Mouse (Mus musculus): ENCODE measurements at regions not wholly inside any gene's neighbourhood (a gene's known extent, or its start where the extent isn't known, plus 50 kb on each side); places are given as distances from the start of the nearest gene placed in this dataset.

DNA sequence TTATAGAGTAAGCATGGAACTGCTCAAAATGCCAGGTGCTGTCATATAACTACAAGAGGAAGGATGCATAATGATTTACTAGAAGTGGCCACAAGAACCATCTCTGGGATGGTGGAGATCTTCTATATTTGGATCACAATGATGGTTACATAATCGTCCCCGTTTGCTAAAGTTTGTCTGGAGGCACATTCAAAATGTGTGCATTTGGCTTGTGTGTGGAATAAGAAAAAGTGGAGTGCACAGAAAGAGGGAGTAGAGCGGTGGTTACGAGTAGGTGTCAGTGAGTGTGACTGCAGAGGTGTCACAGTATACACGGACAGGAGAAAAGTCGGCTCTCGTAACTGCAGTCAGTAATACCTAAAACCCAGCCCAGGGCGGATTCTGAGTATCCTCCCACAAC, 238.3 kb upstream of the Cnr1 start:
- DNase-seq (ENCODE audit: low spot score in 2 of 2): peak in 1 of 2 experiments; percentile 23

DNA sequence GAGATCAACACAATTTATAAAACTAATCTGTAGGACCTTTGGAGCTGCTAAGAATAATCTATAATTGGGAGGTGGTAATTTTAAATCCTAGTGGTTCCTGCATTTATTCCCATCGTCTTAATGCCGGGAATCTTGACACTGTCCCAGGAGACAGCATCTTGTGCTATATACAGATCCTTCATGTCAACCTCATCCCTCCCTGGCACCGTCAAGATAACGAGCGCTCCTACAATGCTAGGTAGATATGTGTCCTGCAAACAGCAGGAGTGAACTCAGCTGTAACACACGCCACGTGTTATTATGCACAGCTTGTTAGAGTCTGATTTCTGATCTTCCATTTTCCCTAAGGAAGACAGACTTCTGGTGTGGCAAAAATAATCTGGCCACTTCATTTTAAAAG, 237.0 kb upstream of the Cnr1 start:
- DNase-seq (ENCODE audit: low spot score in 2 of 2): no peak

DNA sequence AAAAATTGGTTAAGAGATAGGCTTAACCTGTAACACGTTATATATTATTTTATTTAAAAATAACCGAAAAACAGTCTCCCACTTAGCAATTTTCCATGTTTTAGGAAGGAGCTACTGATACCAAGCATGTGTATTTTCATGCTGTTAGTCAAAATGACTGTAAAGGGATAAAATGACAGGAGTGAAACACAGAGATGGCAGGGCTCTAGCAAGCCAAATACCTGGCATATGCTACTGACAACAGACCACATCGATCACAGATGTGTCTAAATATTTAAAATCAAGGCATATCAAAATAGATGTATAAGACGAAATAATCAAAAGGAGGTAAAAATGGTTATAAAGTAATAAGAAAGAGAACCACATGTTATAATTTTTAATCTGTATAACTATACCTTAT, 231.0 kb upstream of the Cnr1 start:
- DNase-seq (ENCODE audit: low spot score in 2 of 2): no peak

DNA sequence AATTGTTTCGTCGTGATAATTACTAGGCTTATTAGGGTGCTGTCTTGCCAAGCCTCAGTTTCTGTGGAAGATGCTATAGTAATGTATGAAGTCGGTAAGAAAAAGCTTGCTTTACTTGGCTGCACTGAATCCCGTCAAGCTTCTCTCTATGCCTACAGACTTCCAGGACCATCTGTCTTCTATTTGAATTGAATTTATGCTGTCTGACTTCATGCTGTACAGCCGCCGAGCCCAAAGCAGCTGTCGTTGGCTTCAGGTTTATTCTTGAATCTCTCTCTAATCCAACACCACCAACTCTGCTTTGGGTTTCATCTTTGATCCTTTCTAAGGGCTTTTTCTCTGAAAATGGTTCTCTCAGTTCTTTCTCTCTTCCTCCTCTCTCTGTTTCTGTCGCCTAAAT, 227.4 kb upstream of the Cnr1 start:
- peak; percentile 61 to 65 for DNase-seq (ENCODE audit: low spot score in 2 of 2)

DNA sequence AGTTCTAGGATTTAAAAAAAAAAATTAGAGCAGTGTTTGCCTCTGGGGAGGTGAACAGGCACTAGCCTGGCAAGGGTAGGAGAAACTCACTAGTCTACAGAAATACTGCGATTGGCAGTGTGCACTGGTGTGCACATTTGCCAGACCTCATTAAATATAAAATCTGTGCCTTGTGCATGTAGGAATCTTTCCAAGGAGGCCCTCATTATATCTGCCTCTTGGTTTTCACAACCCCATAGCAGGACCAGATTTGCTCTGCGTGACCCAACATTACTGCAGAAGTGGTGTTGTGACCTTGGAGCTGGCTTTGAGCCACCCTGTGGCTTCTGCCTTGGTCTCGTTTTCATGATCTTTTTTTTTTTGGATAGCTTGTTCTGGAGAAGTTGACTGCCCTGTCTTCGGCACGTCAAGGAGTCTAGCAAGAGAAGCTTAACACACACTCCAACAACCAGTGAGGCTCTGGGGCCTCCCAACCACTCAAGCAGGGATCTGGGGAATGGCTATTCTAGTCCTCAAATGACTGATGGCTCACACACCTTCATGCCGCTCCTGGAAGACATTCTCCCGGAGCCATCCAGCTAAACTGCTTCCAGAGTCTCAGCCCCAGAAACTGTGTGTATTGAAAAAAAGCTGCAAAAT, 222.2 kb upstream of the Cnr1 start:
- no peak for DNase-seq (ENCODE audit: low spot score in 2 of 2)

DNA sequence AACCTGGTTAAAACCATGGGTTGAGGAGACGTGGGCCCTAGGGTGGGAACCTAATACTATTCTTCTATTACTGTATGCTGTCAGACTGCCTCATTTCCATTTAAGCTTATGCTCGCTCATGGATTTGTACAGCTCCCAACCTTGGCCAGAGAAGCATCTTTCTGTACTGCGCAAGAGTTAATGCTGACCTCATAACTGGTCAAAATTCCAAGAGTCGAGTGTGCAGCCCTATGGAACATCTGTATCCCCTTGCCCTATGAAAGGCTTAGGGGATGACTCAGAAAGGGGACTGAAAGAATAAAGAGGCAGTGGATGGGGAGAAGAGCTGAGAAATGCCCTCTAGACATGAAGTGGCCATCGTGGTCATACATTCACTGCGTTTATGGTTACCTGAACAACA, 218.7 kb upstream of the Cnr1 start:
- no peak for DNase-seq (ENCODE audit: low spot score in 2 of 2)

DNA sequence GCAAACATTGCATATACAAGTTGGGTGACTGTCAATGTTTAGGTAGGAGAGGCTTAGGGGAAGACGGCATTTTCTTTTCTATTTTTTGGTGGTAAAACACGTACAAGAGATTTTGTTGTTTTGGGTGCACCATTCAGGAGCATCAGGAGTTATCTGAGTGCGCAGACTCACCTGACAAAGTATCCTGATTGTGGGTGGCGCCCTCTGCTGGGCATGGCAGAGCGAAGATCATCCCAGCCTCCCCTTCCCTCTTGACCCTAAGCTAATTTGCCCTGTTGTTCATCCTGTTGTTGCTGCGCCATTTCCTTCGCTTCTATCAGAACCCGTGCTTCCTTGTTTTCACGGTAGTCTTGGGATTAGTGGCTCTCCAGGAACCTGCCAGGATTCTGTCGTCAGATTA, 217.6 kb upstream of the Cnr1 start:
- DNase-seq (ENCODE audit: low spot score in 2 of 2): no peak

DNA sequence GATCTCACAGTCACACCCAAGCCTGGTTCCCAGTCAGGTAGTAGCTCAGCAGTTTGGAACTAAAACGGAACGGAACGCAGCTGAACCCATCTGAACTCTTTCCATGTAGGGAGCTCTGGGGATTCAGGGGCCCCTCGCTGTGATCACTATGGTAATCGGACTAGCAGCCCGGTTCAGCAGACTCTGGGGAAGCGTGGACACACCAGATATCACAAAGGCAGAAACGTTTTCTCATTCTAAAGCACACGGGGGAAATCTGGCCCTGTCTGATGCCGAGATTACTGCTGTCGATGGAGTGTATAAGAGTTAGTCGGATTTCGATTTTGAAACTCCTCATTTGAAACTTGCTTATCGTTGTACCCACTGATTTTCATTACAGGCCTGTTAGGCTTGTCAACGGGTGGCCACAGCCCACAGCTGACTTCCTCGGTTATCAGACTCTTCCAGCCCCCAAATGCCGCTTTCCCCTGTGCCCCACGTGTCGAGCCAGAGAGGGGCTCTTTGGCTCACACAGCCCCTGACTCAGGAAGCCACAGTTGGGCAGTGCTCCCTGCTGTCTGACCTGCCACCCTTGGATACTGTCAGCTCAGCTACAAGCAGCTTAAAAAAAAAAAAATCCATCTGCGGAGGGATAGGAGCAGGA, 207.8 kb upstream of the Cnr1 start:
- no peak for DNase-seq (ENCODE audit: low spot score in 2 of 2)

DNA sequence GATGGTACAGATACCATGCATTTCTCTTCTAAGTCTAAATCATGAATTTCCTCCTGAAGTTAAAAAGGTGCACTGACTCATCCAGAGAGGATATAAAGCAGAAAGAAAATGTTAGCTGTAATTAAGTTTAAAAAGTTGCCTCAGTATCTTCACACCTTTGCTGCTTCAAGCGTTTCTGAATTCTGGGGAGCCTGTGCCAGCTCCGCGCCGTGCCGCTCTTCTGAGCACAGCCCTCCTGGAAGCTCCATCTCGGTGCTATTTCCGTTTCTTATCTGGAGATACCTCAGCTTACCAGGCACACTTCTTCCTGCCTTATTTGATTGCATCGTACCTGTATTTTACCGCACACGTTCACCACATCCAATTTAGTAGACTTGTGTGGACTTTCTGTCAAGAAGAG, 203.4 kb upstream of the Cnr1 start:
- DNase-seq (ENCODE audit: low spot score in 2 of 2): peak in 1 of 2 experiments; percentile 26

DNA sequence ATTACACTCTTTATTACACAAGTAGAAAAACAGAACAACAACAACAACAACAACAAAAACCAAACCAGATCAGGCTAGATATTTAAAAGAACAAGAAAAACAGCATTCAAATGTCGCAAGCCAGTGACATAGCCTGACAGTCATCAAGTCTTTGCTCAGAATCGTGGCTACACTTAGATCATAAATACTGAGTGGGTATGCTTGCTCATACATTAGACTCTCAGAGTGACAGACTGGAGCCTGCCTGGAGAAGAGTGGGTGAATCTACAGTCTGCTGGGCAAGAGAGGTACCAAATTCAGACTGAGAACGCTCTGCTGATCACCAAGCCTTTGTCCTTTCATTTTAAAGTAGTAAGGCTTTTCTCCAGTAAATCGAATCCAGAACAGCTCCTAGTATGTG, 202.4 kb upstream of the Cnr1 start:
- DNase-seq (ENCODE audit: low spot score in 2 of 2): peak in 1 of 2 experiments; percentile 18

DNA sequence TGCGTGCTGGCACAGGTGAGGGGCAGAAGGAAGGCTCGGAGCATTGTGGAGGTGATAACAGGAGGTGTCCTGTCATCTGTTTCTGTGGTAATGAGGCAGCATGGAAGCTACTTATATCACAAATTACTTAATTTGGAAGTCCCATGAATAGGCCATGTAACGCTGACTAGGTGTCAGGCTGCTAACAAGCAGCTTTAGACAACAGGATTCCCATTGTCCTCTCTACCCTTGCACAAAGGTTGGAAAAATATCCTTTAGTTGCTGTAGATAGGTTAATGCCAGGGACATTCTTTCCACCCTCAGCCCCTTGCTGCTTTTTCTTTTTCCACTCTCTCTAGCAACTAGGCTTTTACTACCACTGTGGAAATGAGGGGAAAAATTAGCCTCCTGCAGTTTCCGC, 192.6 kb upstream of the Cnr1 start:
- no peak for DNase-seq (ENCODE audit: low spot score in 2 of 2)

DNA sequence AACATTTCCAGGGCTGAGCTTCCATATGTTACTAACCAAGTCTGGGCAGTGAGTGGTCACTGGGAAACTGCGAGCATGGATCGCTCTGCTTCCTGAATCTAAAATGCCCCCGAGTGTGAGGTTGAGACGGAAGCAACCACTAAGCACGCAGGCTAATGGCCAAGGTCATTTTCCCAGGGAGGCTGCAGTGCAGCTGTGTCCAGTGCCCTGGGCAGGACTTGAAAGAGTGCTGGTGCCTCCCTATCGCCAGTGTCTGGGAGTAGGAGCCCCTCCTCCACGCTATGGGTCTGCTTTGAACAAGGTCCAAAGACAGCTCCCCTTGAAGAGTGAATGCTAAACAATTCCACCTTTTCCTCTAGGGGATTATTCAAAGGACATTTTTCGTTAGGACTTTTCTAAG, 189.5 kb upstream of the Cnr1 start:
- peak in 1 of 2 experiments; percentile 18 for DNase-seq (ENCODE audit: low spot score in 2 of 2)

DNA sequence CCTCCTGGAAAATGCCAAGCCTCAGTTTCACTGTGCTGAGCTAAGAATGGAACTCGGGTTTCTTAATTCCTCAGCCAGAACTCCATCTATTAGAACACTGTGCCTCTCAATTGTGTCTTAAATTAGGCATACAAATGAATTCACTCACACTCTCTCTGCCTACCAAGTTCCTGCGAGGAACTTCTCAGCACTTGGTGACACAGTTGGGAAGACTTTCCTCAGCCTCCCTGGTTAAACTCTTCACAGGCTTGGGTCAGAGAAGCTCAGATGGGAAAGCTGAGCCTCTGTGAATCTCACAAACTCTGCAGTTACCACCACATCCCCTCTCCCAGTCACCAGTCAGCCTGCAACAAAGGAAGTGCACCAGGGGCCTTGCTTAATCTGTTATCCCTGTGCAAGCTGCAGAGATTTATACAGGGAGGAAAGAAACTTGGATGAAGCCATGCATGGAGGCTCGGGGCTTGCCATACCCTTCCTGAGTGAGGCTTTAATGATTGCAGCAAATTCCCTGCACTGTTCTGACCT, 188.9 kb upstream of the Cnr1 start:
- DNase-seq (ENCODE audit: low spot score in 2 of 2): peak; percentile 30 to 33

DNA sequence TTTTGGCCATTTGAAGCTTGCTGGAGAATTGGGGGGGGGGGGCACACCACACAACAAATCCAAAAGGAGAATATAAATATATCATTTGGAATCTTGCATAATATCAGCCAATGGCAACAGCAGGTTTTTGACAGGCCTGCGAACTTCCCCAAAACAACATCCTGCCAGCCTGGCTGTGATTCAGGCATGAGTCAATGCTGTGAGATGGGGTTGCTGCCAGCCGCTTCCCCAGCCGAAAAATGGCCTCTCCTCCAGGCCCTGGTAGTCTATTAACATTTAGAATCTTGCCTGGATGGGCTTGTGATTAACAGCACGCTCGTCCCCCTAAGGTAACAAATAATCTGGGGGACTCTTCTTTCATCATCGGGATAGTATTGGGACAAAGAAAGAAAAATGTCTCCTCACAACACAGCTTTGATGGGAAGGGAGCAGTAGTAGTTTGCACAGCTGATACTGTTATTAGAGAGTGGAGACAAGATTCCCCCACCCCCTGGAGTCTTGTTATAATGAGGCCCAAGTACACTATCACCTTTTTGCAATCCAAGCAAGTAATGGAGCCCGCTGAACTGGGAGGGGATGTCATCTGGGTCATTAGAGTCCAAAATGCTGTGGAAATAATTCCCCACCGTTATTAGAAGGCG, 188.2 kb upstream of the Cnr1 start:
- DNase-seq (ENCODE audit: low spot score in 2 of 2): peak; percentile 81 to 87

DNA sequence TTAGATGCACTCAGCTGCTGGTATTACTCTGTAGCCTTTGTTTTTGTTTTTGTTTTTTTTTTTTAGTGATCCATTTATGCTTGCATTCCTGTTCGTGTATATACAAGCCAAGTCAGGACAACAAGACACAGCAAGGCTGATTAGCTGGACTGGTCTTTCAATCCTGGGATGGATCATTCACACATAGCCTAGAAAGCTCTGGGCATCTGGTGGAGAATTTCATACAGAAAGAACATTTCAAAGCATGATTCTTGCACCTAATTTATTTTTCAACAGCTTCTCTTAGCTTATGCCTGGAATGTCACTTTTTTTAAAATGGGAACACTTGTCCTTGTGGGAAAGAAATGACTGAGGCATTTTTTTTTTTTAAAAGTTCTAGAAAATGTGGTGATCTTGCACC, 187.1 kb upstream of the Cnr1 start:
- DNase-seq (ENCODE audit: low spot score in 2 of 2): peak in 1 of 2 experiments; percentile 4

DNA sequence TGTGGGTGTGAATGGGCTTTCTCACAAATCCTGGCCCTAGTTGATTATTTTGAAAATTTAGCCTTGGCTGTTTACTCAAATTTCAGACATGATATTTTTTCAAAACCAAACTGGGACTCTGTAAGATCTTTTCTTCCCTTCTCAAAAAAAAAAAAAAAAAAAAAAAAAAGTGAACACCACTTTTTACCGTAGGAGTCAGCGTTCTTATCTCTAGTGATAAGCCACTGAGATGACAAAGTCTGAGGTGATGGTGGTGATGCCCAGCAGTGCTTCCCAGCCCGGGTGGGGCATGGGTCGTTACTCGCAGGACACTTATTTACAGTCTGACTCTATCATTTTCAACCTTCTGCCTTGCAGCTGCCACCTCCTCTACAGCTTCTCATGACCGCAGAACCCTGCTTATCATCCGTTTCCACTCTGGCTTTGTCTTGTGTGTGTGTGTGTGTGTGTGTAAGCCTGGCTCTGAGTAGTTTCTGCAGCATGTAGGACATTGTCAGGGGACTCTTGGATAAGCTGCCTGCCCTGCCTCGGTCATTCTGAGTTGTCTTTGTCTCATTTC, 186.5 kb upstream of the Cnr1 start:
- no peak for DNase-seq (ENCODE audit: low spot score in 2 of 2)

DNA sequence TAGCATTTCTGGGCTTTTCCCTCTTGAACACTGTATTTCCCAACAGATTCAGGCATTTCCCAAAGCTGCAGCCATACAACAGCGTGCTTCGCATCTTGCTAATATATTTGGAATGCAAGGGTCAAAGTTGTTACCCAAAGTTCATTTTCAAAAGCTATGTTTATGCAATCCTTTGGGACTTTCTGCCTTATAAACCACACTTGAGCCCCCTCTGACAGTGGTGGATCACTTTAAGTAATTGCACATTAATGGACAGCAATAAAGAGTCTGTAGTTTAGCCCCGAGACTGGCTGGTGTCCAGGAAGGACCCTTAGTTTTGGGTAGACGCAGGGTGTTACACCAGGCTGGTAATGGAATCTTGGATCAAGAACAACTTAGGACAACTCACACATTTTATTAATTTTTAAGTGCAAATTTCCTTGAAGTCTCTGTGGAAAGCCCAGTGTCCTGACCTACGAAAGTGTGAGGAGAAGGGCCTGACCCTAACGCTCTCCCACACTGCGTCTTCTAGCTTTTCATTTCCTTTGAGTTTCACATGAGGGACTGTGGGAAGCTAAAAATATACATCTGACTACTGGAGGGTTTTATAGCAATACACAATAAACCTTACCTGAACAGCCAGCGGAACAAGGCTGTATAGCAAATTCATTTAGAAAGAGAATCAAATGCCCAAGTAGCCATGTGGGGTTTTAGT, 185.0 kb upstream of the Cnr1 start:
- DNase-seq (ENCODE audit: low spot score in 2 of 2): no peak

DNA sequence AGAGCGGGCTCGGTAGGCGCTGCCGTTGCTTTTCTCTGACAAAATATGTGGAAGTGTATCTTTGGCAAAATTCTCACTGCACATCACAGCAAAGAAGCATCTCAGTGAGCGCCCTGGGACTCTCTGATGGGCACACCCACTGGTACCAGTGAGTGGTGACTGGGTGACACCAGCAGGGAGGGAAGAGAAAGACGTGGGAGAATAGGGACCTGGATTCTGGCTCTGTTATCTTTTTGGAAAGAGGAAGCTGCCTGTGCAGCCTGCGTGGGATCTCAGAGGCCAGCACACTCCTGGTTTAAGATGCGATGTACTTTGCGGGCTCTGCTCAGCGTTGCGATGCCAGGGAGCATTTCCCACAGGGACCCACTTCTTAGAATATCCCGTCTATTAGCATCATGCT, 183.4 kb upstream of the Cnr1 start:
- peak; percentile 25 to 28 for DNase-seq (ENCODE audit: low spot score in 2 of 2)

DNA sequence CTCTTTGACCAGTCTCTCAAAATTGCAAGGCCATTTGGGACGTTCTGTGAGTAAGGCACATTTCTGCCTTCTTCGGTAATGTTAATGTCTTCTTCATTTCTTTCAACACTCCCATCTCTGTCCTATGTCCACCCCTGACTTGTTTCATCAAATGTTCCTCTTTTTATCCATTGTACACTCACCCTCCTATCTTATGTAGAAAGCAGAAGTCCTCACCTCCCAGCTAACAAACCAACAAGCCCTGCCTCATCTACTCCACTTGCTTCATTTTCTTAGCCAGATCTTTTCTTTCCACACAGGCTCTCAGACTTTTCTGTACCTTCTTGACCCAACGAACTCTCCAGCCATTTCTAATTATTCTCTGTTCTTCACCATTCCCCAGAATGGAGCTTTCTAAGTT, 179.2 kb upstream of the Cnr1 start:
- DNase-seq (ENCODE audit: low spot score in 2 of 2): no peak

DNA sequence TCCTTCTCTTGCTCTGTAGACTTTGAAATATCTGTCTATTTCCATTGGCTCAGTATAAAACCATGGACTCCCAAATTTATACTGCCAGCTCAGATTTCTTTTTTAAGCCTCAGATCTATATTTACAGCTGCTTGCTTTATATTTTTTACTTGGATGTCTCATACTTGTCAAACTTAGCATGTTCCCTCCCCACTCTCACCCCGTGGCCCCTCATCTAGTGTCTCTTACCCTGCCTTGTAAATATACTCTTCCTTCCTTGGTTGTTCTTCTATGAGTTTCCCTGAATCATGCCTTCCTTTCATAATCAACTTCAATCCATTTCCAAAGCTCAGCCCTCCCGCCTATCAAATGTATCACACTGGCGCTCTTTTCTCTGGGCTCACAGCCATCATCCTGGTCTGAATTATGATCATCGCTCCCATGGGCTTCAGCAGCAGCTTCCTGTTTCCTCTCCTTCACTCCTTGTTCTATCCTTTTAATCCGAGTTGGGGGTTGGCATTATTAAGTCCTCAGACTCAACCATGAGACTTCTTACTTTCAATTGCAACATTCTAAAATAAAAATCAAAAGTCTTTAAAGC, 177.0 kb upstream of the Cnr1 start:
- peak; percentile 26 to 32 for DNase-seq (ENCODE audit: low spot score in 2 of 2)

DNA sequence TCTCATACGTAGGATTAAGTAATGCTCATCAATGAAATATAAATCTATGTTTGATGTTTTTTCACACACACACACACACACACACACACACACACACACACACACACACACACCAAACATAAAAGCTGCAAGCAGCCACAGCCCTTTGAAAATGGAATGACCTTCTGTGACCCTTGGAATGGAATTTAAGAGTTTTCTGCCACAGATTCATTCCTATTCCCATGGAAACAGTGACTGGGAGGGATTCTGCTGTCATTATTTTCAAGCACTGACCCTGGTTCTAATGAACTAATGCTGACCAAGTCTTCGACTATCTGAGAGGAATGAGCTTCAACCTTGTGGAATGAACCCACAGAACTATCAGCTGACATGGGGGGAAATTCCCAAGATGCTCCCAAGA, 156.7 kb upstream of the Cnr1 start:
- no peak for DNase-seq (ENCODE audit: low spot score in 2 of 2)

DNA sequence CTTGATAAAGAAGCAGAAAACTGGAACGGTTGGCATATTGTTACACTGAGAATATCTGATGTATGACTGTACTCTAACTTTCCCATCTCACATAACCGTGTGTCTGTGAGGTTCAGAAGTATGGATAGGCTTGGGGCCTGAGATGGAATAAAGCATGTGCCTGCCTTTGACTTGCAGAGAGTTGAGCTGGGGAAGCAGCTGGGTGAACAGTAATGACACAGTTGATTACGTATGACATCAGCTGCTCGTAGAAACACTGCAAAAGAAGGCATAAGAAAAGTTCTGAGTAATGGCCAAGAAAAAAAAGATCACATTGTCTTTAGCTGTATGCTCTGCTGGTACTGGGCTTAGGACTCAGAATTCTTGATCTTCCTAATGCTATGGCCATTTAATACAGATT, 138.4 kb upstream of the Cnr1 start:
- no peak for DNase-seq (ENCODE audit: low spot score in 2 of 2)

Data from right cerebral cortex, adult 2 months (tissue).